Mouse (Mus musculus) kidney, embryonic 15.5 days (tissue): Measurements from ENCODE around the gene Cyp2s1. TPM values are rescaled to one million over a fixed set of nuclear protein-coding genes. Genes with fewer than 3 reads are reported as not detected.
A peak's percentile ranks its signal among the peaks of the same experiment; 100 is the strongest.

ENCODE experiments used
- ATAC-seq: fragments of 200-750 bp; cut with Nextera tagmentation; replicated peaks from 2 replicates; pipeline ENCODE4 v1.8.0; 2017; ENCODE audit warnings: moderate TSS enrichment; ENCODE audit not compliant: low FRiP score
- H3K27ac ChIP-seq: fragments of 300-500 bp; sonication (generic); 2 replicates; pipeline ENCODE4 v1.5.1; 2015; ENCODE audit warnings: mild to moderate bottlenecking, inconsistent platforms
- H3K27me3 ChIP-seq: fragments of 300-500 bp; sonication (generic); 2 replicates; pipeline ENCODE4 v1.6.1; 2015; ENCODE audit warnings: inconsistent platforms
- H3K36me3 ChIP-seq: fragments of 300-500 bp; sonication (generic); 2 replicates; pipeline ENCODE4 v1.6.1; 2015; ENCODE audit warnings: inconsistent platforms
- H3K4me1 ChIP-seq: fragments of 300-500 bp; sonication (generic); 2 replicates; pipeline ENCODE4 v1.6.1; 2015; ENCODE audit warnings: inconsistent platforms
- H3K4me2 ChIP-seq: fragments of 300-500 bp; sonication (generic); 2 replicates; pipeline ENCODE4 v1.6.1; 2015; ENCODE audit warnings: moderate library complexity, mild to moderate bottlenecking, inconsistent platforms
- H3K4me3 ChIP-seq: fragments of 300-500 bp; sonication (generic); replicated peaks from 2 replicates; pipeline ENCODE4 v1.5.1; 2015; ENCODE audit warnings: mild to moderate bottlenecking, inconsistent platforms
- H3K9ac ChIP-seq: fragments of 300-500 bp; sonication (generic); 2 replicates; pipeline ENCODE4 v1.6.1; 2015; ENCODE audit warnings: mild to moderate bottlenecking, inconsistent platforms
- H3K9me3 ChIP-seq: fragments of 300-500 bp; sonication (generic); replicated peaks from 2 replicates; pipeline ENCODE4 v1.6.1; 2016; ENCODE audit warnings: inconsistent platforms
- WGBS: fragments of 180-500 bp; shearing (Covaris S2); methylation state at CpG from one replicate; pipeline ENCODE4 v1.1.7; 2015; ENCODE audit warnings: mixed read lengths; 5-methylcytosine and 5-hydroxymethylcytosine counted together
- polyA plus RNA-seq: library from polyadenylated mRNA; unstranded; fragments of >200 nt; fragmentation: Nextera tagmentation; extraction: Ambion mirVana; gene quantifications from 2 replicates; pipeline ENCODE4 v1.2.1, GENCODE M21; 2015

Gene Cyp2s1
- polyA plus RNA-seq, 1 experiment from 2014 or later = 18.1 TPM

DNA sequence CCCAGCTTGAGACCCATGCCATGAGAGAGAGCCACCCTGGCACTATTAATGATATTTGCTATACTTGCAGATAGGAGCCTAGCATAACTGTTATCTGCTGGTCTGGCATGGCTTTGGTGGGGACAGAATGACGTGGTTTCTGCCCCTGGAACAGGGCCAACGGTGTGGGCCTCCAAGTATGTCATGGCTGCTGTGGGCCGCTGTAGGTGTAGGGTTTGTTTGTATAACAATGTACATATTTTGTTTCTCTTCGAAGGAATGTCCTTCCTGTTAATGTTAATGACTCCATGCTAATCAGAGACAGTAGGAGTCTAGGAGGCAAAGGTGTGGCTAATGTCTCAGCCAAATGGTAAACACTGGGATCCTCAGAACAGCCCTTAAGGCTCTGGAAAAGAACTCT is 24.2 kb upstream of the Cyp2s1 start:
- WGBS = 64% methylated on average over 4 of the region's 4 CpGs
- H3K4me1 ChIP-seq = peaks cover 6% of the 10 kb centered on the region; the same call in 1 of the 2 replicates
- ATAC-seq = no peak

DNA sequence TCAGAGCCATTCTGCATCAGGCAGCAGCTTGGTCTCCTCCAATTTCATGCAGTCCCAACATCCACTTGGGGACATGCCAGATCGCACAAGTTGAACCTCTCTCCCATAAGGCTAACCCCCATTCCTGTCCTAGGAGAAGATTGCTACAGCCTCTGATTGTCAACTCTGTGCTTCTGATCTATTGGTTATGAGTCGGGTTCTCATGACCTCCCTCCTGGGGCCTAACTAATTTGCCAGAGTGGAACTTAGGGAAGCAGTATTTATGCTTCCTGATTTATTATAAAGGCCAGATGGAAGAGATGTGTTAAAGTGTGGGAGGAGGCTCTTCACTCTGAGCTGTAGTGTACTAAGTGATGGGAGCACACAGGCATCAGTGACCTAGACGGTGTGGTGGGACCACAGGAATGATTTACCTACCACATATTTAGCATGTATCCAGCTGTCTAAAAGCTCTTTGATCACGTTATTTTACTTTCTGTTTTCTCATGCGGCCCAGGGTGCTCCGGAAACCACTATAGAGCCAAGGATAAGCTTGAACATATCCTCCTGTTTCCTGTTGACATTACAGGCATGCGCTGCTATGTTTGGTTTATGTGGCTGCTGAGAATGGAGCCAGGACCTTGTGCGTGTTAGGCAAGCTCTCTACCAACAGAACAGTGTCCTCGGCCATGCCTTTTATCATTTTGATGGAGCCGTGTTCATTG is 18.6 kb upstream of the Cyp2s1 start:
- no peaks in the 10 kb centered on the region for H3K36me3 ChIP-seq
- H3K27me3 ChIP-seq = no peaks in the 10 kb centered on the region
- peaks cover 28% of the 10 kb centered on the region for H3K4me1 ChIP-seq
- no peak overlapping the region for H3K9ac ChIP-seq
- WGBS = 34% methylated on average over 10 of the region's 10 CpGs
- peak overlapping the region; percentile 76 for H3K27ac ChIP-seq
- H3K4me3 ChIP-seq = no peak overlapping the region
- no peak overlapping the region for H3K4me2 ChIP-seq
- peak; percentile 85 for ATAC-seq
- no peaks in the 10 kb centered on the region for H3K9me3 ChIP-seq

More for the DNA sequence above, 24.2 kb upstream of the Cyp2s1 start:
- no peaks in the 10 kb centered on the region for H3K9me3 ChIP-seq
- no peaks in the 10 kb centered on the region for H3K27me3 ChIP-seq
- no peak overlapping the region for H3K27ac ChIP-seq
- no peak overlapping the region for H3K4me3 ChIP-seq
- H3K9ac ChIP-seq = no peak overlapping the region
- H3K4me2 ChIP-seq = no peak overlapping the region
- H3K36me3 ChIP-seq = no peaks in the 10 kb centered on the region

DNA sequence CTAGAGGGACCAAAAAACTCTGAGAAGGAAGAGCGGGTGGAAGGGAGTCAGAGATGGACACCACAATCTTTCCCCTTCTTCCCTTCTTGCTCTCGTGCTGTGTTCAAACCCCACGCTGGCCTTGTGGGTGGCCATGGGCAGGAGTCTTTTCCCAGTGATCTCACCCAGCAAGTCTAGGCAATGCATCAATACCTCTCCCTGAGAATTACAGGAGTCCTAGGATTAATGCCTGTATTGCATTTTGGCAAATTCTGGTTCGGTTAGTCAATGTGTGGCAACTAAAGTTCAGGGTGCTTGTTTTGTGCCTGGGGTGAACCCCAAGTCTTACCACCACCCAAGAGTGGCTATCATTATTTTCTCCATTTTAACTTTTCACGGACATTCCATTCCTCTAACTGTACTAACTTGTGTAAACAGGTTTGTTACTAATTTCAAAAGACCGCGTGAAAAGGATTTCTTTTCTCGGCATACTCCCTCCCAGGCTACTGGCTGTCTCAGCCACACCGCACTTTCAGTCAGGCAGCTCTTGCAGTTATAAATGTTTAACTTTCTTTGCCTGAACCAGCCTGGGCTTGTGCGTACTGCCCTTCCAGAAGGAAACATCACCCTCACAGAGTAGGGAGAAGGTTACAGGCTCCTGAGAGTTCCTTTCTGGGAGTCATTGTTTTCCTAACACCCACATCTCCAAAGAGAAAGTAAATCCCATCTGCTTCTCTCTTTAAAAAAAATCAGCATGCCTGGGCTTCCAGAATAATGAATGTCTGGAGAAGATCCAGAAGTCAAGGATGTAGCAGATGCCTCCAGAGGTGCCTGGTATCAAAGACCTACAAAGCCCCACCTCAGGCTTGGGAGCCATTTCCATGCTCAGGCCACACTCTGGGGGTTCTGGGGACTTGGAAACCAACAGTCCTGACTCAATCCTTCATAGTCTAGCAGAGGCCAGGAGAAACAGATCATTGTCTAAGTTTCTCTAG is 15.1 kb upstream of the Cyp2s1 start:
- peaks cover 45% of the 10 kb centered on the region for H3K4me1 ChIP-seq
- H3K4me2 ChIP-seq = no peak overlapping the region
- peak; percentile 55; the same call in 1 of the 2 replicates for ATAC-seq

DNA sequence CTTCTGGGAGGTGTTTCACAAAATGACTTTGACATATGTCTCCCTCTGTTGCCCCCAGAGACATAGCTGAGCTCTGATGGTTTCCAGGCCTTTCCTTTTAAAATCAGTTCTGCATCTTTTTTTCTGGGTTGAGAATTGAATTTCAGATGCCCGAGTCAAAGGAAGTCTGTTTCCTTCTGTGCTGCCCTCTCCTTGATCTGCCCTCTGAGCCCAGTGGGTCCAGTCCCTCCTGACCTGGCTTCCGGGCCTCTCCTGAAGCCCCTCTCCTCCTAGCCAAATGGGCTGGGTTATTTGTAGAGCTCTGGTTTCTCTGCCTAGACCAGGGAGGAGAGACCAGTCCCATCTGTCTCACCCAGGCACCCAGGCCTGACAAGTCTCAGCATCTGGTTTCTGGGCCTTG is 13.5 kb upstream of the Cyp2s1 start:
- H3K36me3 ChIP-seq = no peaks in the 10 kb centered on the region
- no peak for ATAC-seq
- no peak overlapping the region for H3K4me2 ChIP-seq
- WGBS = 13% methylated on average over 2 of the region's 2 CpGs
- no peak overlapping the region for H3K9ac ChIP-seq
- peaks cover 43% of the 10 kb centered on the region for H3K4me1 ChIP-seq
- H3K27me3 ChIP-seq = no peaks in the 10 kb centered on the region
- H3K4me3 ChIP-seq = no peak overlapping the region
- no peaks in the 10 kb centered on the region for H3K9me3 ChIP-seq
- H3K27ac ChIP-seq = peak overlapping the region; percentile 82

More for the DNA sequence above, 15.1 kb upstream of the Cyp2s1 start:
- H3K4me3 ChIP-seq = no peak overlapping the region
- no peaks in the 10 kb centered on the region for H3K27me3 ChIP-seq
- peak overlapping the region; percentile 82 for H3K27ac ChIP-seq
- H3K36me3 ChIP-seq = no peaks in the 10 kb centered on the region
- 0 out of 2 replicates have a peak overlapping the region, but pooled peaks have one; percentile 3 for H3K9ac ChIP-seq
- H3K9me3 ChIP-seq = no peaks in the 10 kb centered on the region
- 61% methylated on average over 10 of the region's 10 CpGs for WGBS

DNA sequence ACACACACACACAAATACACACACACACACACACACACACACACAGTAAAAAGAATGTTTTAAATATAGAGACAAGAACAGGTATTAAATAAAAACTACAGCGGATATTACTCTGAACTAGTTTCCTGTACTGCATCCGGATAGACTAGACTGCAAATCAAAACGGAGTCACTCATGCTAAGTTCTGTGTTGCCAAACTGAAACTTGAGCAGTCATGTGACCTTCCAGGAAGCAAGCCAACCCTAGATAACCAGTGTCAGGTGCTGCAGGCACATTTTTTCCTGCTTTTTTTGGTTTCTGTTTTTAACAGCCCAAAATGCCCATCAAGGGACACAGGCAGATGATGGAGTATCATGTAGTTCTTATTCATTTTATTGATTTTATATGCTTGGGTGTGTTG is 10.5 kb upstream of the Cyp2s1 start:
- Histone ChIP-seq H3K4me2 (no peak overlapping the region), H3K4me3 (no peak overlapping the region), H3K36me3 (no peaks in the 10 kb centered on the region), H3K27ac (peak overlapping the region; percentile 45; the same call in 1 of the 2 replicates), H3K27me3 (no peaks in the 10 kb centered on the region), H3K9ac (no peak overlapping the region), H3K9me3 (no peaks in the 10 kb centered on the region), H3K4me1 (peaks cover 38% of the 10 kb centered on the region)
- WGBS = 8% methylated on average over 3 of the region's 3 CpGs
- no peak; the same call in 1 of the 2 replicates for ATAC-seq

DNA sequence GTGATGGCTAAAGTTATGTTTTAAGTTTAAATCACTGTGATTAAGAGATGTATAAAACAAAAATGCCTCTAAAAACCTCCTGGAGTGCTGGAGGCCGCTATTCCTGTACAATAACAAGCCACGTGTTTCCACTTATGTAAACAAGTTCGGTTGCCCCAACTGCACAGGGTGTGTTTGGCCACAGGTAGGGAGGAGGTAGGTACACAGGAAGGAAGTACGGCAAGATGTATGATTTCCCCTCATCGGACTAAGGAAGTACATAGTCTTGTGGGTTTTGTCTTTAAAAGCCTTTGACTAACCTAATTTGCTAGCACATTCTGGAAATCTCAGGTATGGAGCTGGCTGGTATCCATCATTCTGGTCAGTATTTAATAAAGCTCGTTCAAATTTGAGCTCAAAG is 9.3 kb upstream of the Cyp2s1 start:
- H3K4me1 ChIP-seq = peaks cover 26% of the 10 kb centered on the region
- no peaks in the 10 kb centered on the region for H3K36me3 ChIP-seq
- H3K27me3 ChIP-seq = no peaks in the 10 kb centered on the region
- 75% methylated on average over 6 of the region's 6 CpGs for WGBS
- no peak for ATAC-seq
- H3K9me3 ChIP-seq = no peaks in the 10 kb centered on the region
- no peak overlapping the region for H3K4me3 ChIP-seq
- no peak overlapping the region for H3K9ac ChIP-seq
- H3K4me2 ChIP-seq = no peak overlapping the region
- no peak overlapping the region for H3K27ac ChIP-seq

DNA sequence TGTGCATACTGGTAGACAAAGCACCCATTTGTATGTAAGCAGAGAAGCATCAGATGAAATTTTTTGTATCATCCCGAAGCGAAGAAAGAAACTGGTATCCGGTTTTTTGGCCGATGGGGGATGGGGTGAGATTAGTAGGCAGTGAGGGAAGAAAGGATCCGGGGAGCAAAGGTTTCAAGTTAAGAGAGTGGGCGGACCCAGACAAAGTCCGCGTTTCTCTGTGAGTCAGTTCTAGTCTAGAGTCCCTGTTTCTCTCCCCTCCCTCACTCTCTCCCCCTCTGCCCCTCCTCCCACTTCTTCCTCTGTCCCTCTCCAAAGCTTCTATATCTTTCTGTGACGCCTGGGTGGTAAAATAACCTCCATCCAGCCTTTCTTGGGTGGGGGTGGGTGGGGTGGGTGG is 8.3 kb upstream of the Cyp2s1 start:
- no peaks in the 10 kb centered on the region for H3K36me3 ChIP-seq
- H3K4me2 ChIP-seq = no peak overlapping the region
- no peak overlapping the region for H3K9ac ChIP-seq
- no peaks in the 10 kb centered on the region for H3K27me3 ChIP-seq
- ATAC-seq = no peak
- no peak overlapping the region for H3K4me3 ChIP-seq
- no peak overlapping the region for H3K27ac ChIP-seq
- WGBS = 51% methylated on average over 9 of the region's 9 CpGs
- peaks cover 16% of the 10 kb centered on the region for H3K4me1 ChIP-seq
- H3K9me3 ChIP-seq = no peaks in the 10 kb centered on the region

DNA sequence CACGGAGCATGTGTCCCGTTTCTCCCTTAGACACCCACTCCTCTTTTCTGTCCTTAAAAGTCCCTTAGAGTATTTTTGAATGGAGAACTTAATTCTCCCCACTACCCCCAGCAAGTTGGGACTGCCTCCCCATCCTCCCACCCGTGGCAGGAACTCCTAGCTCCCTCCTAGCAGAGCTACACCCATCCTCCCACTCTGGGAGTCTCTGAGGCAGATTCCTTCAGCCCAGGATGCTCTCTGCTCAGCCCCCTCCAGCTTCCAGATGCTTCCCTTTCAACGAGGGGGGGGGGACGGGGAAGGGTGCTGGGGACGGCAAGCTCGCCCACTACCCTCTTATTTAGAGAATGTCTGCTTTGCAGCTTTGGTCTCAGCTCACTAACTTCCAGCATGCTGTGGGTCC is 1.1 kb downstream of the Cyp2s1 start:
- Histone ChIP-seq H3K27ac (no peak overlapping the region), H3K36me3 (no peaks in the 10 kb centered on the region)
- 19% methylated on average over 7 of the region's 7 CpGs for WGBS

DNA sequence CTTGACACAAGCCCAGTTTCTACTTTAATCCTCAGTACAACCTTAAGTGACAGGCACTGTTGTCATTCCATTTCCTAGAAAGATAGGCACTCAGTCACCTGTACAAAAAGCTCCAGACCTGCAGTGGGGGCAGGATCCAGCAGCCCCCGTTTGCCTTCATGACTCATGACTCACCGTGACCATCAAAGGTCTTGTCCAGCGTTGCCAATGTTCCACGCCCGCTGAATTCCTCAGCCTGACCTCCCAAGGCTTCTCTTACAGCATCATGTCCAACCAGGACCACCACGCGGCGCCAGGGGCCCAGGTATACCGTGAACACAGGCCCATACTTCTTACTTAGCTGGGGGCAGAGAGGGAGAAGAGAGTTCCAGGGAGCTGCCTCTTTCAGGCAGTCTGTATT is 2.0 kb downstream of the Cyp2s1 start:
- peaks cover 21% of the 10 kb centered on the region for H3K27me3 ChIP-seq
- H3K4me1 ChIP-seq = peaks cover 31% of the 10 kb centered on the region
- no peaks in the 10 kb centered on the region for H3K36me3 ChIP-seq
- 72% methylated on average over 9 of the region's 9 CpGs for WGBS
- H3K9me3 ChIP-seq = no peaks in the 10 kb centered on the region
- no peak for ATAC-seq
- no peak overlapping the region for H3K27ac ChIP-seq
- H3K4me2 ChIP-seq = peak overlapping the region; percentile 95
- no peak overlapping the region for H3K9ac ChIP-seq
- 0 out of 2 replicates have a peak overlapping the region, but pooled peaks have one; percentile 53 for H3K4me3 ChIP-seq

More for the DNA sequence above, 1.1 kb downstream of the Cyp2s1 start:
- peaks cover 31% of the 10 kb centered on the region for H3K4me1 ChIP-seq
- H3K27me3 ChIP-seq = peaks cover 21% of the 10 kb centered on the region
- 0 out of 2 replicates have a peak overlapping the region, but pooled peaks have one; percentile 61 for H3K9ac ChIP-seq
- ATAC-seq = no peak
- peak overlapping the region; percentile 95 for H3K4me2 ChIP-seq
- no peaks in the 10 kb centered on the region for H3K9me3 ChIP-seq
- H3K4me3 ChIP-seq = peak overlapping the region; percentile 53

DNA sequence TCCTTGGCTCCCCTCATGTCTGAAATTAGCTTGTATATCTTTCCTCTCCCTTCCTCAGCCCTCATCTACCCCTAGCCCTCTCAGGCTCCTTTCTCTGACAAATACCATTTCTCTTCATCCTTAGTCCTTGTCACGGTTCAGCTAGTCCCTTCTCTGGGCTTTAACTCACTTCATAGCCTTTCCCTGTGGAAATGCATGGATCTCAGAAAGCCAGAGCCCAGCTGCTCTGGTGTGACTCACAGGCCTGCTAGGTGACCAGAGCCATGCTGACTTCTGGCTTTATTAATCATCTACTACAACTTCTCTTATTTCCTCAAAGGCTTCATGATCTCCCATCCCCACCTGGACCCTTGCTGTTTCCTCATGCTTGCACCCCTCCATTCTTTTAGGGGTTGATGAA is 4.5 kb downstream of the Cyp2s1 start:
- Histone ChIP-seq H3K4me2 (no peak overlapping the region), H3K4me3 (no peak overlapping the region), H3K9me3 (no peaks in the 10 kb centered on the region), H3K9ac (no peak overlapping the region), H3K27ac (no peak overlapping the region), H3K4me1 (peaks cover 31% of the 10 kb centered on the region), H3K27me3 (peaks cover 21% of the 10 kb centered on the region), H3K36me3 (no peaks in the 10 kb centered on the region)
- no peak for ATAC-seq
- WGBS = 60% methylated on average over 1 of the region's 1 CpGs

DNA sequence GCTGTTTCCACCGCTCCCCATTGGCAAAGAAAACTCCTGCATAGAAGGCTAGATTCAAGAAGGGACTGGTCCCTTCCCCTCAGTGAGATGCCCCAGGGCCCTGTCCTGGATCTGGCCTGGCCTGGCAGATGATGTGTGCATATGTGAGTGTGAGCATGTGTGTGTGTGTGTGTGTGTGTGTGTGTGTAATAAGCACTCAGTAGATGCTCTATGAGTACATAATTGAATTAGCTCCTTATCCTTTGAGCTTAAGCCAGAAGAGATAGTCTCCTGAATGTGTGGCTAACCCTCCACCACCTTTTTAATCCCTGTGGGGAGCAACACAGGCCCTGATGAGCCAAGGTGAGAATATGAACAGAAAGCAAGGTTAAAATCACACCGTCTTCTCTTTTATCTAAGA is 5.0 kb downstream of the Cyp2s1 start:
- Histone ChIP-seq H3K9ac (no peak overlapping the region), H3K4me1 (peaks cover 28% of the 10 kb centered on the region), H3K27ac (no peak overlapping the region), H3K27me3 (peaks cover 20% of the 10 kb centered on the region), H3K9me3 (no peaks in the 10 kb centered on the region), H3K36me3 (no peaks in the 10 kb centered on the region), H3K4me3 (no peak overlapping the region), H3K4me2 (no peak overlapping the region)
- no peak for ATAC-seq
- 75% methylated on average over 2 of the region's 2 CpGs for WGBS
